Mouse (Mus musculus) limb, embryonic 14.5 days (tissue): Measurements from ENCODE around the gene Ncaph2. TPM values are rescaled to one million over a fixed set of nuclear protein-coding genes. Genes with fewer than 3 reads are reported as not detected.

Experiments used
- ATAC-seq: fragments of 200-750 bp; cut with Nextera tagmentation; 2 replicates; pipeline ENCODE4 v1.8.0; 2017; ENCODE audit warnings: low read depth, moderate number of reproducible peaks, moderate TSS enrichment; ENCODE audit not compliant: low FRiP score
- DNase-seq: peaks from one replicate; pipeline ENCODE4 v3.0.0-alpha.2; 2015; ENCODE audit warnings: low spot score
- H3K27ac ChIP-seq: fragments of 300-500 bp; sonication (generic); replicated peaks from 2 replicates; pipeline ENCODE4 v1.5.1; 2014; ENCODE audit warnings: low read depth, mild to moderate bottlenecking, low read length, moderate library complexity, mixed read lengths
- H3K27me3 ChIP-seq: fragments of 300-500 bp; sonication (generic); 2 replicates; pipeline ENCODE4 v1.6.1; 2014; ENCODE audit warnings: low read length, mixed read lengths; ENCODE audit not compliant: control insufficient read depth, insufficient read depth
- H3K36me3 ChIP-seq: fragments of 300-500 bp; sonication (generic); 2 replicates; pipeline ENCODE4 v1.6.1; 2014; ENCODE audit warnings: mild to moderate bottlenecking, low read length, moderate library complexity, mixed read lengths; ENCODE audit not compliant: control insufficient read depth, insufficient read depth
- H3K4me1 ChIP-seq: fragments of 300-500 bp; sonication (generic); 2 replicates; pipeline ENCODE4 v1.6.1; 2014; ENCODE audit warnings: antibody characterized with exemption, low read length, mixed read lengths; ENCODE audit not compliant: control insufficient read depth, insufficient read depth
- H3K4me2 ChIP-seq: fragments of 300-500 bp; sonication (generic); replicated peaks from 2 replicates; pipeline ENCODE4 v1.6.1; 2014; ENCODE audit warnings: low read depth, mild to moderate bottlenecking, low read length, moderate library complexity; ENCODE audit not compliant: severe bottlenecking
- H3K4me3 ChIP-seq: fragments of 300-500 bp; sonication (generic); replicated peaks from 2 replicates; pipeline ENCODE4 v1.5.1; 2014; ENCODE audit warnings: low read length
- H3K9ac ChIP-seq: fragments of 300-500 bp; sonication (generic); 2 replicates; pipeline ENCODE4 v1.6.1; 2014; ENCODE audit warnings: mild to moderate bottlenecking, low read depth, low read length, moderate library complexity; ENCODE audit not compliant: severe bottlenecking
- H3K9me3 ChIP-seq: fragments of 300-500 bp; sonication (generic); 2 replicates; pipeline ENCODE4 v1.6.1; 2016; ENCODE audit warnings: low read length; ENCODE audit not compliant: control insufficient read depth
- POLR2A ChIP-seq: fragments of 200-500 bp; IDR thresholded peaks from 2 replicates; pipeline ENCODE4 v1.8.0; 2012; ENCODE audit warnings: inconsistent platforms, mild to moderate bottlenecking, moderate library complexity, borderline replicate concordance; ENCODE audit not compliant: insufficient read depth, insufficient read length; ENCODE audit errors: extremely low read depth
- WGBS: fragments of 180-500 bp; shearing (Covaris S2); extraction: QIAGEN DNeasy Blood & Tissue Kit; methylation state at CpG from one replicate; pipeline ENCODE4 v1.1.7; 2014; 5-methylcytosine and 5-hydroxymethylcytosine counted together
- microRNA-seq: library from miRNA; unstranded; fragments of <30 nt; microRNA quantifications from one replicate; pipeline ENCODE4, GENCODE M21; 2016
- polyA plus RNA-seq, 2 experiments: library from polyadenylated mRNA; depleted of rRNA in 1 of 2; stranded (reverse) in 1 of 2; unstranded in 1 of 2; fragments of >200 nt; fragmentation: Nextera tagmentation in 1 of 2; extraction: Ambion mirVana in 1 of 2; gene quantifications; 2 replicates each; pipeline versions ENCODE4 v1.2.1 to v1.2.3; 2012 to 2014

Gene Ncaph2
- polyA plus RNA-seq, 2 experiments = 145 to 153 TPM

- DNase-seq (no peak), ATAC-seq (no peak)
- H3K9ac ChIP-seq = no peak overlapping the region
- TF ChIP-seq POLR2A = no peak
- H3K27ac ChIP-seq = no peak overlapping the region
- no peaks in the 10 kb centered on the region for H3K27me3 ChIP-seq
- 87% methylated on average over 9 of the region's 9 CpGs for WGBS
- H3K4me3 ChIP-seq = no peak overlapping the region
- H3K4me2 ChIP-seq = no peak overlapping the region
- H3K9me3 ChIP-seq = no peaks in the 10 kb centered on the region
- H3K4me1 ChIP-seq = no peaks in the 10 kb centered on the region
- peaks cover 23% of the 10 kb centered on the region for H3K36me3 ChIP-seq
Measured at GRCm38 (mm10) chr15:89421938-89422337, 66.4 kb downstream of the Ncaph2 start.

Small RNAs within 50 kb of the gene (microRNA-seq; reads per million reads assigned to microRNA genes)
- not detected for gene Mir6959

Other genes with a start within 250 kb of the Ncaph2 start
- gene Tubgcp6, start 232.6 kb upstream of the Ncaph2 start, polyA plus RNA-seq (2012; rRNA removed) = 36.8 and 56.5 TPM in 2 replicates
- 17.2 and 17.6 TPM in 2 replicates for gene Tubgcp6, start 232.6 kb upstream of the Ncaph2 start, polyA plus RNA-seq (2014; fragmentation: Nextera tagmentation; extraction: Ambion mirVana)
- 38.1 and 49.4 TPM in 2 replicates for gene Hdac10, start 227.0 kb upstream of the Ncaph2 start, polyA plus RNA-seq (2012; rRNA removed)
- 18.7 and 21.8 TPM in 2 replicates for gene Hdac10, start 227.0 kb upstream of the Ncaph2 start, polyA plus RNA-seq (2014; fragmentation: Nextera tagmentation; extraction: Ambion mirVana)
- gene Mapk12, start 215.0 kb upstream of the Ncaph2 start, polyA plus RNA-seq (2012; rRNA removed) = 13.7 and 14.9 TPM in 2 replicates
- 5.0 and 8.3 TPM in 2 replicates for gene Mapk12, start 215.0 kb upstream of the Ncaph2 start, polyA plus RNA-seq (2014; fragmentation: Nextera tagmentation; extraction: Ambion mirVana)
- 13.4 and 15.9 TPM in 2 replicates for gene Mapk11, start 206.1 kb upstream of the Ncaph2 start, polyA plus RNA-seq (2012; rRNA removed)
- 7.0 and 7.3 TPM in 2 replicates for gene Mapk11, start 206.1 kb upstream of the Ncaph2 start, polyA plus RNA-seq (2014; fragmentation: Nextera tagmentation; extraction: Ambion mirVana)
- gene Plxnb2, start 174.9 kb upstream of the Ncaph2 start, polyA plus RNA-seq (2012; rRNA removed) = 212 and 268 TPM in 2 replicates
- 170 and 183 TPM in 2 replicates for gene Plxnb2, start 174.9 kb upstream of the Ncaph2 start, polyA plus RNA-seq (2014; fragmentation: Nextera tagmentation; extraction: Ambion mirVana)
- 39.2 and 53.6 TPM in 2 replicates for gene Dennd6b, start 159.2 kb upstream of the Ncaph2 start, polyA plus RNA-seq (2012; rRNA removed)
- gene Dennd6b, start 159.2 kb upstream of the Ncaph2 start, polyA plus RNA-seq (2014; fragmentation: Nextera tagmentation; extraction: Ambion mirVana) = 12.7 and 14.0 TPM in 2 replicates
- gene Ppp6r2, start 144.2 kb upstream of the Ncaph2 start, polyA plus RNA-seq (2012; rRNA removed) = 59.0 and 71.5 TPM in 2 replicates
- 28.3 and 31.7 TPM in 2 replicates for gene Ppp6r2, start 144.2 kb upstream of the Ncaph2 start, polyA plus RNA-seq (2014; fragmentation: Nextera tagmentation; extraction: Ambion mirVana)
- gene Sbf1, start 40.4 kb upstream of the Ncaph2 start, polyA plus RNA-seq (2012; rRNA removed) = 154 and 170 TPM in 2 replicates
- 65.1 and 72.3 TPM in 2 replicates for gene Sbf1, start 40.4 kb upstream of the Ncaph2 start, polyA plus RNA-seq (2014; fragmentation: Nextera tagmentation; extraction: Ambion mirVana)
- 0.74 and 1.0 TPM in 2 replicates for gene Adm2, start 33.0 kb upstream of the Ncaph2 start, polyA plus RNA-seq (2012; rRNA removed)
- 0.52 TPM in 1 of 2 replicates, not detected in the other for gene Adm2, start 33.0 kb upstream of the Ncaph2 start, polyA plus RNA-seq (2014; fragmentation: Nextera tagmentation; extraction: Ambion mirVana)
- not detected in 2 replicates for gene Miox, start 21.3 kb upstream of the Ncaph2 start, polyA plus RNA-seq (2012; rRNA removed)
- not detected in 2 replicates for gene Miox, start 21.3 kb upstream of the Ncaph2 start, polyA plus RNA-seq (2014; fragmentation: Nextera tagmentation; extraction: Ambion mirVana)
- 55.7 and 74.0 TPM in 2 replicates for gene Lmf2, start 60 bp upstream of the Ncaph2 start, polyA plus RNA-seq (2012; rRNA removed)
- gene Lmf2, start 60 bp upstream of the Ncaph2 start, polyA plus RNA-seq (2014; fragmentation: Nextera tagmentation; extraction: Ambion mirVana) = 49.1 and 53.6 TPM in 2 replicates
- 19.8 and 27.2 TPM in 2 replicates for gene Sco2, start 18.1 kb downstream of the Ncaph2 start, polyA plus RNA-seq (2012; rRNA removed)
- 7.5 and 10.3 TPM in 2 replicates for gene Sco2, start 18.1 kb downstream of the Ncaph2 start, polyA plus RNA-seq (2014; fragmentation: Nextera tagmentation; extraction: Ambion mirVana)
- 2.0 and 3.3 TPM in 2 replicates for gene Tymp, start 21.3 kb downstream of the Ncaph2 start, polyA plus RNA-seq (2012; rRNA removed)
- 1.3 and 1.6 TPM in 2 replicates for gene Tymp, start 21.3 kb downstream of the Ncaph2 start, polyA plus RNA-seq (2014; fragmentation: Nextera tagmentation; extraction: Ambion mirVana)
- 0.24 and 0.62 TPM in 2 replicates for gene Odf3b, start 23.6 kb downstream of the Ncaph2 start, polyA plus RNA-seq (2012; rRNA removed)
- 0.67 and 0.72 TPM in 2 replicates for gene Odf3b, start 23.6 kb downstream of the Ncaph2 start, polyA plus RNA-seq (2014; fragmentation: Nextera tagmentation; extraction: Ambion mirVana)
- 0.03 TPM in 1 of 2 replicates, not detected in the other for gene Klhdc7b, start 29.2 kb downstream of the Ncaph2 start, polyA plus RNA-seq (2012; rRNA removed)
- gene Klhdc7b, start 29.2 kb downstream of the Ncaph2 start, polyA plus RNA-seq (2014; fragmentation: Nextera tagmentation; extraction: Ambion mirVana) = not detected in 2 replicates
- gene Syce3, start 54.8 kb downstream of the Ncaph2 start, polyA plus RNA-seq (2012; rRNA removed) = not detected in 2 replicates
- not detected in 2 replicates for gene Syce3, start 54.8 kb downstream of the Ncaph2 start, polyA plus RNA-seq (2014; fragmentation: Nextera tagmentation; extraction: Ambion mirVana)
- gene Cpt1b, start 70.1 kb downstream of the Ncaph2 start, polyA plus RNA-seq (2012; rRNA removed) = 3.7 and 4.4 TPM in 2 replicates
- gene Cpt1b, start 70.1 kb downstream of the Ncaph2 start, polyA plus RNA-seq (2014; fragmentation: Nextera tagmentation; extraction: Ambion mirVana) = 0.57 and 0.63 TPM in 2 replicates
- 0.96 and 1.8 TPM in 2 replicates for gene C730034F03Rik, start 73.9 kb downstream of the Ncaph2 start, polyA plus RNA-seq (2012; rRNA removed)
- gene C730034F03Rik, start 73.9 kb downstream of the Ncaph2 start, polyA plus RNA-seq (2014; fragmentation: Nextera tagmentation; extraction: Ambion mirVana) = 1.4 and 2.4 TPM in 2 replicates
- gene Gm44502, start 74.0 kb downstream of the Ncaph2 start, polyA plus RNA-seq (2012; rRNA removed) = 0.40 and 0.47 TPM in 2 replicates
- not detected in 2 replicates for gene Gm44502, start 74.0 kb downstream of the Ncaph2 start, polyA plus RNA-seq (2014; fragmentation: Nextera tagmentation; extraction: Ambion mirVana)
- gene Chkb, start 74.2 kb downstream of the Ncaph2 start, polyA plus RNA-seq (2012; rRNA removed) = 72.6 and 79.0 TPM in 2 replicates
- gene Chkb, start 74.2 kb downstream of the Ncaph2 start, polyA plus RNA-seq (2014; fragmentation: Nextera tagmentation; extraction: Ambion mirVana) = 45.6 and 46.9 TPM in 2 replicates
- 2.5 and 2.6 TPM in 2 replicates for gene Mapk8ip2, start 98.2 kb downstream of the Ncaph2 start, polyA plus RNA-seq (2012; rRNA removed)
- gene Mapk8ip2, start 98.2 kb downstream of the Ncaph2 start, polyA plus RNA-seq (2014; fragmentation: Nextera tagmentation; extraction: Ambion mirVana) = 0.99 and 1.5 TPM in 2 replicates
- 30.7 and 38.5 TPM in 2 replicates for gene Arsa, start 121.7 kb downstream of the Ncaph2 start, polyA plus RNA-seq (2012; rRNA removed)
- 18.3 and 21.7 TPM in 2 replicates for gene Arsa, start 121.7 kb downstream of the Ncaph2 start, polyA plus RNA-seq (2014; fragmentation: Nextera tagmentation; extraction: Ambion mirVana)
- 18.4 and 25.1 TPM in 2 replicates for gene Shank3, start 143.9 kb downstream of the Ncaph2 start, polyA plus RNA-seq (2012; rRNA removed)
- 2.4 and 2.7 TPM in 2 replicates for gene Shank3, start 143.9 kb downstream of the Ncaph2 start, polyA plus RNA-seq (2014; fragmentation: Nextera tagmentation; extraction: Ambion mirVana)
- gene Acr, start 212.6 kb downstream of the Ncaph2 start, polyA plus RNA-seq (2012; rRNA removed) = 1.4 and 2.5 TPM in 2 replicates
- 0.21 and 0.61 TPM in 2 replicates for gene Acr, start 212.6 kb downstream of the Ncaph2 start, polyA plus RNA-seq (2014; fragmentation: Nextera tagmentation; extraction: Ambion mirVana)
- 69.2 and 69.6 TPM in 2 replicates for gene Rabl2, start 236.2 kb downstream of the Ncaph2 start, polyA plus RNA-seq (2012; rRNA removed)
- gene Rabl2, start 236.2 kb downstream of the Ncaph2 start, polyA plus RNA-seq (2014; fragmentation: Nextera tagmentation; extraction: Ambion mirVana) = 42.4 and 51.1 TPM in 2 replicates